Mouse (Mus musculus) lung, postnatal 0 days (tissue): ENCODE measurements around the gene Serpinb9e. TPM values are rescaled to one million over a fixed set of nuclear protein-coding genes. Genes with fewer than 3 reads are reported as not detected.
A peak's percentile ranks its signal among the peaks of the same experiment; 100 is the strongest.
"Not testable (repeated sequence)": the region's sequence is repeated elsewhere in the genome, so short reads cannot be mapped to it uniquely, and the experiment has no call there.

Experiments used
- ATAC-seq: fragments of 200-750 bp; cut with Nextera tagmentation; 2 replicates; pipeline ENCODE4 v1.8.0; 2017; ENCODE audit warnings: moderate library complexity
- DNase-seq: peaks from one replicate; pipeline ENCODE4 v3.0.0-alpha.2; 2016; ENCODE audit warnings: low spot score
- H3K27ac ChIP-seq: fragments of 300-500 bp; sonication (generic); 2 replicates; pipeline ENCODE4 v1.5.1; 2014; ENCODE audit warnings: antibody characterized with exemption, mild to moderate bottlenecking, low read length, mixed read lengths
- H3K27me3 ChIP-seq: fragments of 300-500 bp; sonication (generic); replicated peaks from 2 replicates; pipeline ENCODE4 v1.6.1; 2014; ENCODE audit warnings: low read length, mixed read lengths; ENCODE audit not compliant: insufficient read depth
- H3K36me3 ChIP-seq: fragments of 300-500 bp; sonication (generic); 2 replicates; pipeline ENCODE4 v1.6.1; 2014; ENCODE audit warnings: low read length, mixed read lengths; ENCODE audit not compliant: insufficient read depth
- H3K4me1 ChIP-seq: fragments of 300-500 bp; sonication (generic); 2 replicates; pipeline ENCODE4 v1.6.1; 2014; ENCODE audit warnings: antibody characterized with exemption, low read depth, low read length, mixed read lengths; ENCODE audit not compliant: insufficient read depth
- H3K4me2 ChIP-seq: fragments of 300-500 bp; sonication (generic); replicated peaks from 2 replicates; pipeline ENCODE4 v1.6.1; 2014; ENCODE audit warnings: low read depth, mild to moderate bottlenecking, low read length, moderate library complexity, mixed read lengths
- H3K4me3 ChIP-seq: fragments of 300-500 bp; sonication (generic); 2 replicates; pipeline ENCODE4 v1.5.1; 2014; ENCODE audit warnings: low read depth, low read length
- H3K9ac ChIP-seq: fragments of 300-500 bp; sonication (generic); replicated peaks from 2 replicates; pipeline ENCODE4 v1.6.1; 2014; ENCODE audit warnings: low read depth, mild to moderate bottlenecking
- H3K9me3 ChIP-seq: fragments of 300-500 bp; sonication (generic); 2 replicates; pipeline ENCODE4 v1.6.1; 2016; ENCODE audit warnings: low read length, mixed read lengths
- CTCF ChIP-seq: IDR thresholded peaks from 2 replicates; pipeline ENCODE4 v1.5.1; 2016; ENCODE audit warnings: antibody characterized with exemption, mild to moderate bottlenecking
- EP300 ChIP-seq: IDR thresholded peaks from 2 replicates; pipeline ENCODE4 v1.6.1; 2016; ENCODE audit warnings: antibody characterized with exemption, mild to moderate bottlenecking, control low read depth
- WGBS: fragments of 180-500 bp; shearing (Covaris S2); extraction: QIAGEN DNeasy Blood & Tissue Kit; methylation state at CpG from one replicate; pipeline ENCODE4 v1.1.7; 2014; 5-methylcytosine and 5-hydroxymethylcytosine counted together
- polyA plus RNA-seq: library from polyadenylated mRNA; unstranded; fragments of >200 nt; fragmentation: Nextera tagmentation; extraction: Ambion mirVana; gene quantifications from 2 replicates; pipeline ENCODE4 v1.2.1, GENCODE M21; 2015

Gene Serpinb9e
- polyA plus RNA-seq = not detected in 2 replicates

DNA sequence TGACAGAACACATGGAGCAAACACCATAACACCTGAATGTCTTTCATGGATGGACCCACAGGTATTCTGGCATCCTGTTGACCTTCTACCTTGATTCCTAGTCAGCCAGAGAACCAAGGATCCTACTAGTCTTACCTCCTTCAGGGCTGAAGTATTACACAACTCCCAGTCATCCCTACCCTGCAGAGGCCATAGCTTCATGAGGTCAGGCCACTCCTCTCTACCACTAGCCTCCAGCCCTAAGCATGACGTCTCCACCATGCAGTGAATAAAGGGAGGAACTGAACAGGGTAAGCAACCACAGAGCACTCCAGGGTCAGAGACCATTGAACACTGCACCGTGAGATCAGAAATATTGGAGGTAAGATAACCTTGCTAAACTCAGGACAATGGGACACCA, at the start of gene Serpinb9e:
TSS of gene Serpinb9e (plus strand) at position 301 of the 400 bp plus-strand sequence.
- not testable (repeated sequence) for H3K9ac ChIP-seq, H3K4me2 ChIP-seq, H3K9me3 ChIP-seq, H3K27ac ChIP-seq, ATAC-seq, H3K36me3 ChIP-seq, H3K27me3 ChIP-seq, H3K4me1 ChIP-seq, DNase-seq, H3K4me3 ChIP-seq
- WGBS = 80% methylated on average over 2 of the region's 2 CpGs

DNA sequence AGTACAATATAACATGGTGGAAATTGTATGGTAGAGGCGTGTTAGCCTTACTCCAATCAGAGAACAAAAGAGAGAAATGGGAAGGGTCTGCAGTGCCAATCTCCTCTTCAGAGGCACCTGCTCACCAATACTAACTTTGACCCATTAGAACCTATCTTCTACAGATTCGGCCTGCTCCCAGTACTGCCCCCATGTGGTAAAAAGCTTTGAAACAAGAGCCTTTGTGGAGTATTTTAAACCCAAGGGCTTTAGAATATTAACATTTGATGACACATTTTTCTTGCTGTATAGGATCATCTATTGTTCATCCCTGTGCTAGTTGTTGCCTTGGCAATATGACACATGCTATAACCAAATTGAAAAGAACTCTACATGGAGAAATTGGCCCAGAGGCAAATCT, 49.7 kb upstream of the Serpinb9e start:
- no peak for ATAC-seq
- no peaks in the 10 kb centered on the region for H3K27me3 ChIP-seq
- H3K4me1 ChIP-seq = no peaks in the 10 kb centered on the region
- H3K4me2 ChIP-seq = no peak overlapping the region
- H3K9ac ChIP-seq = no peak overlapping the region
- H3K9me3 ChIP-seq = no peaks in the 10 kb centered on the region
- WGBS = 61% methylated on average over 2 of the region's 2 CpGs
- H3K36me3 ChIP-seq = no peaks in the 10 kb centered on the region
- DNase-seq = no peak
- H3K27ac ChIP-seq = no peak overlapping the region
- TF ChIP-seq CTCF = 0 out of 2 replicates have a peak, but pooled peaks have one; percentile 27
- TF ChIP-seq EP300 = no peak
- no peak overlapping the region for H3K4me3 ChIP-seq

DNA sequence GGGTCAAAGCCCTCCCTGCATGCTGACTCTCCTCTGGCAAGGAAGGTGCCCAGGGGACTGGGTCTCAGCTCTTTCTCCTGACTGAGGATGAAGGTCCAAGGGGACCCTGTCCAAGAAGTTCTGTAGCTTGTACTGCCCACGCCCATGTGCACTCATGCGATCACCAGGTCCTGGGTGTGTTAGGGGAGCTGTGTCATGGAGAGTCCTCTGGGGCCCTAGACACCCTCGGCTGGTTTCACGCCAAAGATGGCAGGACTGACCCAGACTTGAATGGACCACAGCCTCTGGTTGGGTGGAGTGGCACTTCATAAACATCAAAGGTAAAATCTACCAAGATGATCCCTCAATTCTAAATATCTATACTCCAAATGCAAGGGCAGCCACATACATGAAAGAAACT, 59.2 kb downstream of the Serpinb9e start:
- H3K4me3 ChIP-seq, H3K27ac ChIP-seq, H3K4me1 ChIP-seq, H3K4me2 ChIP-seq, H3K27me3 ChIP-seq, ATAC-seq, H3K9me3 ChIP-seq, H3K9ac ChIP-seq, DNase-seq, H3K36me3 ChIP-seq: not testable (repeated sequence)
- 87% methylated on average over 4 of the region's 4 CpGs for WGBS

Other genes starting within 250 kb of the Serpinb9e start
- 75.2 and 83.1 TPM in 2 replicates for gene Serpinb9, start 246.4 kb upstream of the Serpinb9e start, polyA plus RNA-seq
- gene Serpinb9b, start 222.2 kb upstream of the Serpinb9e start, polyA plus RNA-seq = 1.9 and 3.1 TPM in 2 replicates
- gene Serpinb1b, start 171.0 kb upstream of the Serpinb9e start, polyA plus RNA-seq = 0.63 and 0.69 TPM in 2 replicates
- gene Serpinb9c, start 89.9 kb upstream of the Serpinb9e start, polyA plus RNA-seq = not detected in 2 replicates
- gene Serpinb9d, start 56.7 kb upstream of the Serpinb9e start, polyA plus RNA-seq = not detected in 2 replicates
- gene Serpinb9f, start 74.5 kb downstream of the Serpinb9e start, polyA plus RNA-seq = not detected in 2 replicates
- gene Gm11397, start 146.1 kb downstream of the Serpinb9e start, polyA plus RNA-seq = not detected in 2 replicates
- gene Serpinb9g, start 235.2 kb downstream of the Serpinb9e start, polyA plus RNA-seq = not detected in 2 replicates